Mouse (Mus musculus) layer of hippocampus, postnatal 14 days (tissue): Measurements from ENCODE around the gene Bcl9. TPM values are rescaled to one million over a fixed set of nuclear protein-coding genes. Genes with fewer than 3 reads are reported as not detected.

Experiments used
- DNase-seq, 2 experiments: peaks; one replicate each; pipeline ENCODE4 v3.0.0; 2021 to 2022; ENCODE audit warnings: low spot score in 2 of 2, mixed read lengths in 1 of 2
- total RNA-seq, 2 experiments: library from RNA; stranded (reverse); gene quantifications; 2 replicates each; pipeline ENCODE4 v1.2.3; 2021

Gene Bcl9
- total RNA-seq, 2 experiments from 2014 or later = 59.7 to 64.8 TPM

GRCm38 (mm10) chr3:97183810-97184209, 113.9 kb downstream of the Bcl9 start:
- DNase-seq = no peak

- no peak for DNase-seq
Measured at GRCm38 (mm10) chr3:97180527-97180926, 117.2 kb downstream of the Bcl9 start.

GRCm38 (mm10) chr3:97178885-97179284, 118.8 kb downstream of the Bcl9 start:
- no peak for DNase-seq

GRCm38 (mm10) chr3:97172632-97173031, 125.1 kb downstream of the Bcl9 start:
- no peak for DNase-seq

- no peak for DNase-seq
Measured at GRCm38 (mm10) chr3:97172231-97172630, 125.5 kb downstream of the Bcl9 start.

- DNase-seq = no peak
Measured at GRCm38 (mm10) chr3:97171531-97171930, 126.2 kb downstream of the Bcl9 start.

GRCm38 (mm10) chr3:97167126-97167525, 130.6 kb downstream of the Bcl9 start:
- DNase-seq = no peak

GRCm38 (mm10) chr3:97164477-97164876, 133.2 kb downstream of the Bcl9 start:
- DNase-seq = no peak

GRCm38 (mm10) chr3:97161773-97162172, 135.9 kb downstream of the Bcl9 start:
- DNase-seq = no peak

GRCm38 (mm10) chr3:97160908-97161307, 136.8 kb downstream of the Bcl9 start:
- peak in 1 of 2 experiments; percentile 54 for DNase-seq

GRCm38 (mm10) chr3:97159986-97160385, 137.7 kb downstream of the Bcl9 start:
- DNase-seq = no peak

GRCm38 (mm10) chr3:97159509-97159850, 138.2 kb downstream of the Bcl9 start:
- DNase-seq = no peak

- DNase-seq = peak; percentile 77 to 93
Measured at GRCm38 (mm10) chr3:97158611-97159508, 138.9 kb downstream of the Bcl9 start, which contains the start of gene Acp6. Acp6 (plus strand) TSS chr3:97158777.

- peak; percentile 90 to 92 for DNase-seq
Measured at GRCm38 (mm10) chr3:97157958-97158599, 139.6 kb downstream of the Bcl9 start.

GRCm38 (mm10) chr3:97157308-97157707, 140.4 kb downstream of the Bcl9 start:
- no peak for DNase-seq

- no peak for DNase-seq
Measured at GRCm38 (mm10) chr3:97156431-97156830, 141.3 kb downstream of the Bcl9 start.

Other genes starting within 250 kb of the Bcl9 start
- 10 to 100 TPM; 20.7 to 22.1 TPM for gene Acp6, start 139.1 kb downstream of the Bcl9 start, total RNA-seq
- not detected for gene Olfr1402, start 124.1 kb upstream of the Bcl9 start, total RNA-seq